Mouse (Mus musculus): ENCODE measurements around the gene C1qtnf6. TPM values are rescaled to one million over a fixed set of nuclear protein-coding genes. Genes with fewer than 3 reads are reported as not detected.
A peak's percentile ranks its signal among the peaks of the same experiment; 100 is the strongest.

Gene C1qtnf6
- polyA plus RNA-seq, 1 experiment from 2014 or later: 30.4 TPM

DNA sequence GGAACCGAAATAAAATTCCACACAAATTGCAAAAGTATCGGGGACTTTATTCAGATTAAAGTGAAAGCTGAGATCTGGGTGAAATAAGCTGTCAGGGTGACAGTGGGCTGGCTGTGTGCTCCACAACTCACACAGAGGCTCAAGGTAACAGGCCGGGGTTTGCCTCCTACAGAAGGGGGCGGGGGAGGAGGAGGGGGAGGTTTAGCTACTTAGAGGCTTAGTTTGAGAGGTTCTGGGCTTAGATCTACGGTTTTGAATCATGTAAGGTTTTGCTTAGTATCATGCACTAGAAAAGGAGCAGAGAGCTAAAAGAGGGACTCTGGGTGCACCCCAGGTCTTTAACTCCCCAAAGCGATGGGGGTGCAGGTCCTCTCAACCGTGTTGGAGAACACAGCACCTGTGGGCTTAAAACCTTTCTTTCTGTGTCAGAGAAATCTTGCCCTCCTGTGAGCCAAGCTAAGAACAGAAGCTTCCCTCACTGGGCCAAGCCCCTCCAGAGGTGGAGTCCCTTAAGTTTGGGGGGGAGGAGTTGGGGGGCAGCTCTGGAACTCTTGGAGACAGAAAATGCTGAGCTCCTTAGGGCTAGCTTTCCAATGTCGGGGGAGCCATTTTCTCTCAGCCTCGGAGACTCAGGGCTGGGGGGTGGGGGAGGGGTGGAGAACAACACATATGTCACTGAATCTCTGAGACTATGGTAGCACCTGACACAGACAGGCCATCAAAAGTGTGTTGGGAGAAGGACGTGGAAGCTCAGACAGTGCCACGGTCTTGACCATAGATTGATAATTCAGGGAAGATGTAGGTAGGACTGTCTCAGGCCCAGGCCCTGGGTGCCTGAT lies 28.1 kb upstream of the C1qtnf6 start:
- no peak for ATAC-seq (replicated peaks; ENCODE audit: low FRiP score)
- no peaks in the 10 kb centered on the region for H3K27me3 ChIP-seq
- no peak overlapping the region for H3K9ac ChIP-seq
- H3K4me2 ChIP-seq: no peak overlapping the region
- peaks cover 19% of the 10 kb centered on the region; the same call in 1 of the 2 replicates for H3K4me1 ChIP-seq
- H3K9me3 ChIP-seq (replicated peaks): no peaks in the 10 kb centered on the region
- no peaks in the 10 kb centered on the region for H3K36me3 ChIP-seq
- H3K4me3 ChIP-seq (replicated peaks): no peak overlapping the region
- WGBS: 57% methylated on average over 11 of the region's 11 CpGs
- H3K27ac ChIP-seq: no peak overlapping the region

DNA sequence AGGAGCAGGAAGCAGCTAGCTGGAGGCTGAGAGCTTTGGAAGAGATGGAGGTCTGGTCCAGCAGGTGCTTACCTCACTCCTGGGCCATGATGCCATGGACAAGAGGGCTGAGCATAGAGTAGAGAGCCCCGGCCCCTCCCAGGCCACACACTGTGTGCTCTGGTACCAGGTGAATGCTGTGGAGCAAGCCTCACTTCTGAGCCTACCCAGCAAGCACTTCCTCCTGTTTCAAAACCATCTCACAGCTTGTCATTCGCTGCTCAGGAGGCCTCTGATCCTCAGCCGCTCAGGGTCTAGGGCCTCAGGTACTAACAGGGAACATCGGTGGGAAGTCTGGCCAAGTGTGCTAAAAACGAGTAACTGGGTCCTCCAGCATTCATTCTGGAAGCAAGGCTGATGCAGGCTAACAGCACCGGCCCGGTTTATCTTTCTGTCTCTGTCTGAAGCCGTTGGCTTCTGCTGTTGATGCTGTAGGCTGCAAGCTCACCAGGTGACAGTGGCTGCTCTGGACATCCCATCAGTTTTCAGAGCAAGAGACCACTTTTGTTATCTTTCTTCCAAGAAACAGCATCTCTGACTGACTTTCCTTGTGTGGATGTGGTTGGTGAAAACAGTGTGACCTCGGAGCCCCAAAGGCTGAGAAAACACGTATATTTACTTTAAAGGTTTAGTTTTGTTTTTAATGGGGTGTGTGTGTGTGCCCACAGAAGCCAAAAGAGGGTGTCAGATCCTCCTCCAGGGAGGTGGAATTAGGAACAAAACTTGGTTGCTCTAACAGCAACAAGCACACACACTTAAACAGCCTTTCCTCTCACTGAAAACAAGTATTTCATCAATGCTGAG lies 26.7 kb upstream of the C1qtnf6 start:
- H3K9ac ChIP-seq: no peak overlapping the region
- ATAC-seq (replicated peaks; ENCODE audit: low FRiP score): no peak
- H3K27me3 ChIP-seq: no peaks in the 10 kb centered on the region
- WGBS: 66% methylated on average over 10 of the region's 10 CpGs
- H3K36me3 ChIP-seq: no peaks in the 10 kb centered on the region
- H3K4me2 ChIP-seq: no peak overlapping the region
- no peak overlapping the region for H3K4me3 ChIP-seq (replicated peaks)
- H3K4me1 ChIP-seq: peaks cover 19% of the 10 kb centered on the region; the same call in 1 of the 2 replicates
- H3K9me3 ChIP-seq (replicated peaks): no peaks in the 10 kb centered on the region; the same call in 1 of the 2 replicates
- no peak overlapping the region for H3K27ac ChIP-seq

DNA sequence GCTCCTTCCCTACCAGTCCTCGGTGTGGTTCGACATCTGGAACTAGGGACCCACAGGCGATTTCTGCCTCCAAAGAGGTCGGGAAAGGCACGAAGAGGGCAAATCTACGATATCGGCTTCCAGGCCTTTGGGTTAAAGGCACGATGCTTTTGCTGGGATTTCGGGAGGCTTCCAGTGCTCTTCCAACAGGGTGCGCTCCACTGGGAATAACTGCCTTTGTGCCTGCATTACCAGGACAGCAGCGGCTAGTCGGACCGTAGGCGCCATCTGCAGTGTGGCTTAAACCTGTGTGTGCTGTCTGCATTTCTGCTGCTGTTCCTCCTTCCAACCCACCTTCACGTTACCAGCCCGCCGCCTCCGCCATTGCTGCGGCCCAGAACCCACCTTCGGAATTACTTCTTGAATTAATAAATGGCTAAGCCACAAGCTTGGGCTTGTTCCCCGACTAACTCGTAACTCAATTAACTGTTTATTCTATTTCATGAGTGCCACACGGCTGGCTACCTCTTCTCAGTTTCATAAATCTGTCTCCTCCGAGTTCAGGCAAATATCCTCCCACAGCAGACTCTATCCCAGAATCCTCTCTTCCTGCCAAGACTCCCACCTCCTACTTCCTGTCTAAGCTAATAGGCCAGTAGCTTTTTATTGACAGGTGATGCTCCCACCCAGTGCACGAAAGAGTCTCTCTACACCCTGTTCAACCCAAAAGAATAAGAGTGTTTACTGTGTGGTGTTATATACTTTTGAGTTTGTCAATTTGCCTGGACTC lies 23.5 kb upstream of the C1qtnf6 start:
- 58% methylated on average over 25 of the region's 25 CpGs for WGBS
- Histone ChIP-seq H3K4me3 (replicated peaks) (peak overlapping the region; percentile 19), H3K9ac (no peak overlapping the region), H3K36me3 (no peaks in the 10 kb centered on the region), H3K9me3 (replicated peaks) (peaks cover 11% of the 10 kb centered on the region), H3K27me3 (no peaks in the 10 kb centered on the region), H3K4me1 (peaks cover 14% of the 10 kb centered on the region; the same call in 1 of the 2 replicates), H3K27ac (no peak overlapping the region), H3K4me2 (peak overlapping the region; percentile 40)
- ATAC-seq (replicated peaks; ENCODE audit: low FRiP score): no peak

DNA sequence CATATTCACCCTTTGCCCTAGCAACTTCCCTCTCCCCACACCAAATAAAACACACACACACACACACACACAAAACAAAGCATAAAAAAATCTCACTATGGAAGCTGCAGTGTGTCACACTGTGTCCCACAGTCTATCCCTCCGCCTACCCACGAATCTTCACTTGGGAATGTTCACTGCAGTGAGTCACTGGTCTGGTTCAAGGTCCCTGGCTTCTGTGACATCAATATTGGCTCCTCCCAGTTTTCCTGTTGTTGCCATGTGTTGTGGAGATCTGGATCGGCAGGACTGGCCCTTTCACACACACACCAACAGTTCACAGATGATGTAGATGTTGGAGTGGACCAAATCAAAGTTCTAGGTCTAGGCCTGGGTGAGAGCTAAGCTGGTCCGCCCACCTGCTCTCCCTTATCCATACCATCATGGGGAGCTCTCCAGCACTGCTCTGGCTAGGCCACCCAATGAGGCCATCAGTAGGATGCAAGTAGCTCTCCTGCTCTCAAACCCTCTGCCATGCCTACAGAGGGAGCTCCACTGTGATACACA lies 18.0 kb upstream of the C1qtnf6 start:
- 66% methylated on average over 4 of the region's 4 CpGs for WGBS
- 0 out of 2 replicates have a peak, but pooled peaks have one; percentile 19 for ATAC-seq (replicated peaks; ENCODE audit: low FRiP score)
- Histone ChIP-seq H3K36me3 (no peaks in the 10 kb centered on the region), H3K27me3 (peaks cover 6% of the 10 kb centered on the region; the same call in 1 of the 2 replicates), H3K27ac (no peak overlapping the region), H3K9ac (no peak overlapping the region), H3K4me2 (no peak overlapping the region), H3K4me1 (peaks cover 25% of the 10 kb centered on the region), H3K4me3 (replicated peaks) (no peak overlapping the region), H3K9me3 (replicated peaks) (peaks cover 11% of the 10 kb centered on the region)

DNA sequence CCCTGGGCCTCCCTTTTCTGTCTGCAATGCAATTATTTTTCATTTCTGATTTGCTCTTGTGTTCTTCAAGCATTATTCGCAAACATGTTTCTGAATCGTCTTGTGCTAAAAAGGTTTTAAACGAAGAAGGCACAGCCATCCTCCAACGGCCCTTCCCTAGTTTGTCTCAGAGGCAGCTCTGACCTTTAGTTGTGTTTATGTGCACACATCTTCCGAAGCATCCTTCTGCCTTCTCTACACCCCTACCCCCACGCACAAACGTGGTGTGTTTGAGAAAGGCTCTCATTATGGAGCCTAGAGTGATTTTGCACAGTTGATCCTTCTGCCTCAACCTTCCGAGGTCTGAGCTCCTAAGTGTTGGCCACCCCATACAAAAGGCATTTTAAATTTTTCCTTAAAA lies 17.5 kb upstream of the C1qtnf6 start:
- Histone ChIP-seq H3K9ac (no peak overlapping the region), H3K36me3 (no peaks in the 10 kb centered on the region), H3K4me3 (replicated peaks) (no peak overlapping the region), H3K27ac (no peak overlapping the region), H3K27me3 (peaks cover 6% of the 10 kb centered on the region; the same call in 1 of the 2 replicates), H3K4me1 (peaks cover 28% of the 10 kb centered on the region), H3K4me2 (no peak overlapping the region), H3K9me3 (replicated peaks) (peaks cover 11% of the 10 kb centered on the region)
- no peak for ATAC-seq (replicated peaks; ENCODE audit: low FRiP score)
- WGBS: 54% methylated on average over 8 of the region's 8 CpGs

DNA sequence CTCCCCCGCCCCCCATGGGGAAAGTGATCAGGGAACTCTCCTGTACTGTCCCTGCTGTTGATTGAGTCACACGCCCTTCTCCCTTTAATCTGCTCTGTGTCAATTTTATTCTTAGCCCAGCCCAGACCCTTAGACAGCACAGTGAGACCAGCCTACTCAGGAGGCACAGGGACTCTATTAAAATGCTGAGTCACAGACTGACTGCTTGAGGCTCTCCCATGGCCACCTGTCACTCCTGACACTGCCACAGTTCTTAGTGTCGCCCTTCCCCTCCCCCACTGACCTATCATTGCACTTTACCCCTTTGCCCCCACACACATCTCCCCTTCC lies 17.1 kb upstream of the C1qtnf6 start:
- WGBS: 29% methylated on average over 3 of the region's 3 CpGs
- no peak overlapping the region for H3K4me2 ChIP-seq
- H3K27me3 ChIP-seq: peaks cover 6% of the 10 kb centered on the region; the same call in 1 of the 2 replicates
- H3K4me3 ChIP-seq (replicated peaks): no peak overlapping the region
- H3K4me1 ChIP-seq: peaks cover 28% of the 10 kb centered on the region
- H3K27ac ChIP-seq: no peak overlapping the region
- peaks cover 11% of the 10 kb centered on the region for H3K9me3 ChIP-seq (replicated peaks)
- no peak for ATAC-seq (replicated peaks; ENCODE audit: low FRiP score)
- no peaks in the 10 kb centered on the region for H3K36me3 ChIP-seq
- no peak overlapping the region for H3K9ac ChIP-seq

DNA sequence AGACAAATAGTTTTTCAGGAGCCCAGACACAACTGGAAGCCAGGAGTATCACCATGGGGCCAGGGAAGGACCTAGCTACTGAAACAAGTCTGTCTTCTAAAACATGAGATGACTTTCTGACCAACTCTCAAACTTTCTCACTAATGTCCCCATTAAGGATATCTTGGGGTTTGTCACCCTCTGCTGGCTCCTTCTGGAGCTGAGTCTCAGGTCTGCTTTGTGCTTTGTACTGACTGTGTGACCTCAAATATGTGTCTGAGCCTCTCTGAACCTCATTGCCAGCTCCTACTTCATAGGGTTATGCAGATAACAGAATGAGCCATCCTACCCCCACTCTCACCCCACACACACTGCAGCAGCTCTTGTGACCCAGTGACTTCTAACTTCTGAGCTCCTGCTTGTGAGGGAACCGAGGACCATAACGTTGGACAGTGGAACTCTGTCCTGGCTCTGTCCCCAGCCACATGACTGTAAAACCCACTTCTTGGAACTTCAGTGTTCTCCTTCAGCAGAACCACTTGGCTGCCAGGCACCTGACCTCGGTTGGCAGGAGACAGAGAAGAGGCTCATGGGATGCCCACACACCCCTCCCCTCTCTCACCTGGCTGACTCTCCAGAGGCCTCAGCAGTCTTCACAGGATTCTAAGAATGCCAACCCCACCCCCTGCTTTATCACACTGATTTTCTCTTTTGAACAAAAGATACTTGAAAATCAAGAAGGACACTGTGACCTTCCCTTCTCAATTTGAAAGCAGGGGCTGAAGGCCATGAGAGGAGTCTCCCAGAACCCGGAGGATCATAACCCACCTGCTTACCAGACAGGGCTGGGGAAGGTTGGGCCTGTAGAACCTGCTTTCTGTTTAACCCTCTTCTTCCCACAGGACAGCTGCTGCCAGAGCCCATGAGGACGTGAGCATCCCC lies 16.5 kb upstream of the C1qtnf6 start:
- H3K4me3 ChIP-seq (replicated peaks): no peak overlapping the region
- 39% methylated on average over 5 of the region's 5 CpGs for WGBS
- H3K27me3 ChIP-seq: peaks cover 6% of the 10 kb centered on the region; the same call in 1 of the 2 replicates
- H3K4me1 ChIP-seq: peaks cover 33% of the 10 kb centered on the region
- H3K9me3 ChIP-seq (replicated peaks): peaks cover 11% of the 10 kb centered on the region
- H3K4me2 ChIP-seq: no peak overlapping the region
- no peak for ATAC-seq (replicated peaks; ENCODE audit: low FRiP score)
- H3K27ac ChIP-seq: no peak overlapping the region
- no peaks in the 10 kb centered on the region for H3K36me3 ChIP-seq
- H3K9ac ChIP-seq: no peak overlapping the region

DNA sequence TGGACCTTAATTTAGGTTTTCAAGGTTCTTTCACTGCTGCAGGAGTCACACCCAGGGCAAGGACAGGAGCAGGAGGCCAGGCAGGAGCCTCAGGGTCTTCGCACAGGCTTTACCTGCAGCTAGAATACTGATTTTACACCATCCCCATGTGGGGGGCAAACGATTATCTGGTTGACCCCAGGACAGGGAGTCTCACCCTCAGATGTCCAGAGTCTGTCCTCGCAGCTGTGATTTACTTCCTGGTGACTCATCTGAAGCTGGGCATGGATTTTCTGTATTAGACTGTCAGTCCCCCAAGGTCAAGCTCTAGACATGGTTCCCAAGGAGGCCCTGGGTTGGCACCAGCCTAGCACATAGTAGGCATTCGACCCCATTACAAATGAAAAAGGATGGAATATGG lies 14.8 kb upstream of the C1qtnf6 start:
- Histone ChIP-seq H3K36me3 (no peaks in the 10 kb centered on the region), H3K9ac (no peak overlapping the region), H3K4me3 (replicated peaks) (no peak overlapping the region), H3K4me1 (peaks cover 36% of the 10 kb centered on the region), H3K4me2 (no peak overlapping the region), H3K9me3 (replicated peaks) (peaks cover 4% of the 10 kb centered on the region), H3K27ac (no peak overlapping the region), H3K27me3 (peaks cover 6% of the 10 kb centered on the region; the same call in 1 of the 2 replicates)
- no peak for ATAC-seq (replicated peaks; ENCODE audit: low FRiP score)
- 76% methylated on average over 4 of the region's 4 CpGs for WGBS

DNA sequence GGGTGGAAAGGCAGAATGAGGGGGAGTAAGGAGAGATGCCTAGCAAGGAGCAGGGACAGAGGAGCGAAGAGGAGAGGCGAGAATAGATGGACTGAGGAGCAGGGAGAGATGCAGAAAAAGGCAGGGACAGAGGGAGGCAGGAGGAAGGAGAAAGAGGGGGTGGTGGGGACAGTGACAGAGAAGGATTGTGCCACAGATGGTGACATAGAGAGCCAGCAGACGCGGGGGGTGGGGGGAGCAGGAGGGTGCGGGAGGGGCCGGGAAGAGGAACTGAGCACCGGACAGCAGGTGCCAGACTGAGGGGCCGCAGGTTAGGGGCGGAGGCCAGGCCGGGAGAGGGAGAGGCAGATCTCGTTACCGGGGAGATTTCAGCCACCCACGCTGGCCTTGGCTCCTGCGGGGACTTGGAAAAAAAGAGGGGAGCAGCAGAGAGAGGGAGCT lies 13.4 kb upstream of the C1qtnf6 start, which contains the start of gene Sstr3:
TSS of gene Sstr3 (minus strand) at position 125 of the 441 bp plus-strand sequence.
- Histone ChIP-seq H3K27ac (no peak within 1 kb of the TSS), H3K9me3 (replicated peaks) (no peaks in the 10 kb centered on the region), H3K4me1 (peaks cover 36% of the 10 kb centered on the region), H3K36me3 (no peaks in the 10 kb centered on the region), H3K4me3 (replicated peaks) (peak within 1 kb of the TSS; percentile 8; the same call in 1 of the 2 replicates), H3K9ac (no peak within 1 kb of the TSS), H3K27me3 (peaks cover 6% of the 10 kb centered on the region; the same call in 1 of the 2 replicates), H3K4me2 (peak within 1 kb of the TSS; percentile 48)
- 5% methylated on average over 14 of the region's 14 CpGs for WGBS
- 0 out of 2 replicates have a peak, but pooled peaks have one; percentile 28 for ATAC-seq (replicated peaks; ENCODE audit: low FRiP score)

DNA sequence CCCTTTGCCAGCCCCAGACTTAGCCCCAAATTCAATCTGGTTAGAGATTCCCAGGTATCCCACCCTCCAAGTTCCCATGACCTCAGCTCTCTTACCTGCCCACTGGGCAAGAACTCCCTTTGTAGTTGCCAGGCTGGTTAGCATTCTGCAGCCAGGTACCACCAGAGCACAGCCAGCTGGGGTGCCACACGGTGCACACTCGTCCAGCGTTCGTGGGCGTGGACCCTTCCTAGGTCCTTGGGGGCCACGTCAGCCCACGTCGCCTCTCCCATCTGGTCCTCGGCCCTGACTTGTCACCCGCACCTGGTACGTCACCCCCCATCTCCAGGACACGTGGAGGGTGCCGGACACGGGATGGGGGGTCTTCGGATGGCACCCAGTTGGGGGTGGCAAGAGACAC lies 12.8 kb upstream of the C1qtnf6 start:
- Histone ChIP-seq H3K36me3 (no peaks in the 10 kb centered on the region), H3K27me3 (peaks cover 6% of the 10 kb centered on the region; the same call in 1 of the 2 replicates), H3K9me3 (replicated peaks) (no peaks in the 10 kb centered on the region), H3K9ac (no peak overlapping the region), H3K4me1 (peaks cover 36% of the 10 kb centered on the region), H3K27ac (no peak overlapping the region), H3K4me3 (replicated peaks) (no peak overlapping the region), H3K4me2 (peak overlapping the region; percentile 48)
- 0 out of 2 replicates have a peak, but pooled peaks have one; percentile 3 for ATAC-seq (replicated peaks; ENCODE audit: low FRiP score)
- WGBS: 46% methylated on average over 15 of the region's 15 CpGs

Measured in kidney, embryonic 15.5 days (tissue).